Mouse (Mus musculus): ENCODE data around the gene Hhipl1.

Gene Hhipl1

GRCm38 (mm10) chr12:108312432-108312851, 6.4 kb downstream of the Hhipl1 start:
- in situ Hi-C loops (cut with MseI, MboI), result no loop called here

DNA sequence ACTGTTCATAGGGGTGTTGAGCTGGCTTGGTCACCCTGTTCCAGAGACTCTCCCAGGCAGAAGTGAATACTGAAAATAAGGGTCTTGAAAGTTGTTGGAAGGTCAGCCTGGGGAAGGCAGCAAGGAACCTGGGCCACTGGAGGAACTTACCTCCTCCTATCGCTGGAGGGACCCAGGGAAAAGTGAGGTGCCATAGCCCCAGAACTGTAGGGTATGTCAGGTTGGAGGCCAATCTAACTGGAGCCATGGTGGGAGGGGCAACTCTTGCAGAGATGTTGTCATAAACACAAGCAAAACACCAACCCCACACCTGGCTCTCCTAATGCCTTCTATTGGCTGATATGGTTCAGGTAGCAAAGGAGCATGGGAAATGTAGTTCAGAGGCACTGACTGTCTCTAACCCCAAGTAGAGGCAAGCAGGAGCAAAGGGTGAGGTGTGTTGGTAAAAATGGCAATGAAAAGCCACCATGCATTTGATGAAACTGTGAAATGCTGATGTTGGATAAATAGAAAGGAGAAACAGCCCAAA, 7.2 kb downstream of the Hhipl1 start:
- in situ Hi-C loops (cut with MseI, MboI), result no loop called here

- in situ Hi-C loops (cut with MseI, MboI), result no loop called here
Measured at GRCm38 (mm10) chr12:108315818-108316217, 9.7 kb downstream of the Hhipl1 start.

DNA sequence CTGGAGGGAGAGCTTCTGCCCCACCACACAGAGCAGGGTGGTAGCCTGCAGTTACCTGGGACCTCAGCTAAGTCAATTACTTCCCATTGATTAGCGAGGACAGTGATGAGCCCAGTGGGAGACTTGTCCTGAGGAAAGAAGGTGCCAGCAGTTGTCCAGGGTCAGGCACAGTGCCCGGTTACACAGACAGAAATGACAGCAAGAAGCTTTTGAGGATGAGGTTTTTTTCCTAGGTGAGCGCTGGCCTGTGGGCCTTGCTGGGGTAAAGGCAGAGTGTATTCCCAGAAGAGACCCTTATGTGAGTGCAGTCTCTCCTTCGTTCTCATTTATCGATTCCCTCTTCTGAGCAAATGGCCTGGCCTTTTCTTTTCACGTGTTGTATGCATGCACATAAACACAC, 10.6 kb downstream of the Hhipl1 start:
- in situ Hi-C loops (cut with MseI, MboI), result no loop called here

- in situ Hi-C loops (cut with MseI, MboI), result no loop called here
Measured at GRCm38 (mm10) chr12:108317201-108317738, 11.2 kb downstream of the Hhipl1 start.

DNA sequence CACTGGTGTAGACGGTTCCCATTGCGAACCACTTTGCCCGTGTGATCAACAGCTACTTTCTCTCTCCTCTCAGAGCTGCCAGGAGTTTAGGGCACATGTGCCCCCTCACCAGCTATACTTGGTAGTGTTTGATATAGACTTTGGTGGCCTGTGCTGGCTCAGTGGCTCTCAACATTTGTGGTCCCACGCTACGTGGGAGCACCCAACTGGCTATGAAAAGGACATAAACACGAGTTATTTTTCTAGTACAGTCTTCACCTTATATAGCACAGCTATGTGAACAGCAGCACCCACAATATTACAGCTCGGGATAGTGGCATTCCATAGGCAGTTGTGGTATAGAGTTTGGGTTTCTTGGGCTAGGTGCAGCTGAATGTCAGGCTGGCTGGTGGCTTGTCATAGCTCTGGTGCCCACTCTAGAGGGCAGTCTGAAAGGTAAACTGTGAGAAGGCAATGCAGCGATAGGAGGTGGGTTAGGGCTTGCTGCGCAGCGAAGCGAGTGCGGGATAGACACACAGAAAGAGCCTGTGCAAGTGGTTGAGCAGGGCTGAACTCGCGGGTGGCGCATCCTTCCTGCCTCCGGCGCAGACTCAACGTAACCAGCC, 11.9 kb downstream of the Hhipl1 start:
- in situ Hi-C loops (cut with MseI, MboI), result no loop called here

DNA sequence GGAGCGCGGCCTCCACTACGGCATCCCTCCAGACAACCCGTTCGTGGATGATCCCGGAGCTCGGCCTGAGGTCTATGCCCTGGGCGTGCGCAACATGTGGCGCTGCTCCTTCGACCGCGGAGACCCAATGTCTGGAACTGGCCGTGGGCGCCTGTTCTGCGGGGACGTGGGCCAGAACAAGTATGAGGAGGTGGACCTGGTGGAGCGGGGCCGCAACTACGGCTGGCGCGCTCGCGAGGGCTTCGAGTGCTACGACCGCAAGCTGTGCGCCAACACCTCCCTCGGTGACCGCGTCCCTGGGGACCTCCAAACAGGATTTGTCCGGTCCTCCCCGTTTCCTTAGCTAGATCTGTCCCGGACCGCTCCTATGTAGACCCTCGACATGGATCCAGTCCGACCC, 12.4 kb downstream of the Hhipl1 start:
- in situ Hi-C loops (cut with MseI, MboI), result no loop called here

DNA sequence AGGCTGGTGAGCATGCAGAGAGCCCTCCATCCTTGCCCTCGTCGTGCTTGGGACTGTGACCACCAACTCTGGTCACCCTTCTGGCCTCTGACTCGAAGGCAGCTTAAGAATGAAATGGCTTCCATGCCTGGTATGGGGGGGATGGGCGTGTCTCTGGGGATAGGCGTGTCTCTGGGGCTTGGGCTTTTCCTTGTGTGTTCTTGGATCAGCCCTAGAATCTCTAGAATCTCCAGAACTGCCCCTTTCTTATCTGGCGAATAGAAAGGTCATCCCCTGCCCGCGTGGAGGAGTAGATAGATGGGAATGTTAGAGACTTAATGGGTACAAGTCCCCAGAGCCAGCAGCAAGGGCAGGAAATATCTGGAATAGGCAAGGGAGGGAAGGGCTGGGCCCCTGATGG, 14.0 kb downstream of the Hhipl1 start:
- in situ Hi-C loops (cut with MseI, MboI), result no loop called here

DNA sequence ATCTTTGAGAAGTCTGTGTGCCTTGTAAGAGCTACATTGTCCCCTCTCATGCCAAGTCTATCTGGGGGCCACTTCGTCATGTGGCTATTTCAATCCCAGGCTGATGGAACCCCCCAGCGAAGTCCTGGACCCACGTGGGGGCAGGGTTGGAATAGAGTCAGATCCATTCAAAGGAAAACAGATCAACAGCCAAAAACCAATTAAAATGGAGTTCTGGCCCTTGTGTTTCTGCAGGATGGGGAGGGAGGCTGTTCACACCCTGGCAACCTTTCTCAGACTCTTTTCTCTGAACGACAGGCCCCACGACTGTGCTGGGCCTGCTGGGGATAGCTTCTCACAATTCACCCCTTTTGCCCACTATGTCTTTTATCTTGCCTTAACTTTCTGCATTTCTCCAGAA, 20.3 kb downstream of the Hhipl1 start:
- in situ Hi-C loops (cut with MseI, MboI), result no loop called here

- in situ Hi-C loops (cut with MseI, MboI), result no loop called here
Measured at GRCm38 (mm10) chr12:108327889-108328491, 21.9 kb downstream of the Hhipl1 start.

- in situ Hi-C loops (cut with MseI, MboI), result loop anchor here in 1 of 2 experiments (10.0 kb wide), 1 partner anchor 162 kb away; no protein-coding TSS in a partner anchor
Measured at GRCm38 (mm10) chr12:108333056-108333455, 27.0 kb downstream of the Hhipl1 start.

DNA sequence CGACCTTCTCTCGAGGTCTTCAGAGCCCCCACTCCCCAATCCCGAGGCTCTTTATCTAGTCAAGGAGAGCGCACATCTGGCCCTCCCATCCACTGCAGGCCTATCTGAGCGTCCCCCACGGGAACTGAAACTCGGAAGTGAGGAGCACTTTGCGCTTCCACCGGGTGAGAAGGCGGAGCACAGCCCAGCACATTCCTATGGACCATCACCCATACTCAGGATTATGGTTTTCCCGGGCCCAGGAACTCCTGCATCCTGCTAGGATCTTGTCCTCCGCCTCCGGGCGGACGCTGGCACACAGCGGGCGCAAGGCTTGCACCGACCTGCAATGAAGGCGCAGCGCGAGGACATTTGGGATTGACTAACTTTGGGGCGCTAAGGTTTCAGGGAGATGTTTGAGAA, 27.4 kb downstream of the Hhipl1 start:
- in situ Hi-C loops (cut with MseI, MboI), result loop anchor here in 1 of 2 experiments (10.0 kb wide), 1 partner anchor 161 kb away; no protein-coding TSS in a partner anchor

DNA sequence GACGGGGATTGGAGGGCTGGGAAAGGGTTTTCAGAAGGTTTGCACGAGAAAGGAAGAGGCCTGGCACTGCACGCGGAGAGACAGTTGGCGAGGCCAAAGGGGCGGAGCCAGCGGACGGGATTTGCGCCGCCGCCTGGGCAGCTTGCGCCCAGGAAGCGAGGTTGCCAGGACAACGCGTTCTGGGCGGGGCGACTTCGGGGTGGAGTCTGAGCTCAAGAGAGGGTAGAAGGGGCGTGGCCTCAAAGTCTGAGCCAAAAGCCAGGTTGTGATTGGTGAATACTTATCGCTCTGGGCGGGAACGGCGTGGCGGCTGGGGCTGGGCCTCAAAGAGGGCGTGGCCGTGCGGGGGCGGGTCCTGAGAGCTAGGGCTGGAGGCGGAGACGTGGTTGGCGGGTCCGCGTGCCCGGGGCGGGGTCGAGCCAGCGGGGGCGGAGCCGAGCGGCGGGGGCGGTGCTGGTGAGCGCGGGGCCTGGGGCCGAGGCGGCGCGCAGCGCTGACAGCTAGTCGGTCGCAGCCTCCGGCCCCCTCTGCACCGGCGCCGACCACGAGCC, 27.9 kb downstream of the Hhipl1 start, which contains the start of gene Cyp46a1:
TSS of gene Cyp46a1 (plus strand) at position 487 of the 551 bp plus-strand sequence.
- in situ Hi-C loops (cut with MseI, MboI), result loop anchor here in 1 of 2 experiments (10.0 kb wide), 1 partner anchor 161 kb away; no protein-coding TSS in a partner anchor

DNA sequence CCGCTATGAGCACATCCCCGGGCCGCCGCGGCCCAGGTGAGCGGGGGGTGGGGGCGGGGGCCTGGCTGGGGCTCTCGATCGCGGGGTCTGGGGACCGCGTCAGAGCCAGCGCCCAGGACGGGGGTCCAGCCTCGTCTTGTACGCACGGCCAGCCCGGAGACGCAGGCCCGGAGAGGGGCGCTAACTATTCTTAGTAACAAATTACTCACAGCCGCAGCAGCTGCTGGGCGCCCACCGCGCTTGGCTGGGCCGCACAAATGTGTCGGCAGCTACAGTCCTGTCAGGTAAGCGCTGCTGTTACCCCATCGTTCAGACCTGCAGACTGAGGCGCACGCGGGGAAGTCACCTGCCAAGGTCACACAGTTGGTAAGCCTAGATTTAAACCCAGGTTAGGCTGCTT, 28.5 kb downstream of the Hhipl1 start:
- in situ Hi-C loops (cut with MseI, MboI), result loop anchor here in 1 of 2 experiments (10.0 kb wide), 1 partner anchor 160 kb away; no protein-coding TSS in a partner anchor

- in situ Hi-C loops (cut with MseI, MboI), result loop anchor here in 1 of 2 experiments (10.0 kb wide), 1 partner anchor 156 kb away; no protein-coding TSS in a partner anchor
Measured at GRCm38 (mm10) chr12:108338572-108339190, 32.6 kb downstream of the Hhipl1 start.

GRCm38 (mm10) chr12:108348151-108348550, 42.1 kb downstream of the Hhipl1 start:
- in situ Hi-C loops (cut with MseI, MboI), result no loop called here

DNA sequence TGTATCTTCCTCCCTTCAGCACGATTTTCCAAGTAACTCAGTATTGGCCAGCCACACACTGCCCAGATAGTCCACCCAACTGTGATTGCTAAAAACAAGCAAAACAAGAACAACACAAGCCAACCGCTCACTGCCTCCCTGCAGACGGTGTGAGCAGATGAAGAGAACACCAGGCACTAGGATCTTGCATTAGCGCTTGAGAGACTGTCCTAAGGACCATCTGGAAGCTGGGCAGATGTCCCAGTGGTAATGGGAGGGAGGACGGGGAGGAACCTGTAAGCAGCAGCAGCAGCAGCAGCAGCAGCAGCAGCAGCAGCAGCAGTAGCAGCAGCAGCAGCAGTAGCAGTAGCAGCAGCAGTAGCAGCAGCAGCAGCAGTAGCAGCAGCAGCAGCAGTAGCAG, 43.0 kb downstream of the Hhipl1 start:
- in situ Hi-C loops (cut with MseI, MboI), result no loop called here

DNA sequence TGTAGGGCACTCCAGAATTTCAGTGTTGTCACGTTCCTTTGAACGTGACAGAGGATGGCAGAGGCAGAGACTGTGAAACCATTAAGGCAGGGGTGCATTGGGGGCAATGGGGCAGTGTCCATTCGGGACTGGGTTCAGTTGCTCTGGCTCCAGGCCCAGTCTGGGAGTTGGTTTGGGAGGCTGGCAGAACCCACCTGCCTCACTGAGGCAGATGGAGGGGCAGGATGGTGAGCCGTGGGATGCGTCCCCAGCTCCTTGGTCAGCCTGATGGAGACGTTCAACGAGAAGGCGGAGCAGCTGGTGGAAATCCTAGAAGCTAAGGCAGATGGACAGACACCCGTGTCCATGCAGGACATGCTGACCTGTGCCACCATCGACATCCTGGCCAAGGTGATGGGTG, 44.9 kb downstream of the Hhipl1 start:
- in situ Hi-C loops (cut with MseI, MboI), result loop anchor here in 1 of 2 experiments (25.0 kb wide), 1 partner anchor 136 kb away; no protein-coding TSS in a partner anchor

- in situ Hi-C loops (cut with MseI, MboI), result loop anchor here in 1 of 2 experiments (25.0 kb wide), 1 partner anchor 135 kb away; no protein-coding TSS in a partner anchor
Measured at GRCm38 (mm10) chr12:108352371-108353136, 46.5 kb downstream of the Hhipl1 start.

DNA sequence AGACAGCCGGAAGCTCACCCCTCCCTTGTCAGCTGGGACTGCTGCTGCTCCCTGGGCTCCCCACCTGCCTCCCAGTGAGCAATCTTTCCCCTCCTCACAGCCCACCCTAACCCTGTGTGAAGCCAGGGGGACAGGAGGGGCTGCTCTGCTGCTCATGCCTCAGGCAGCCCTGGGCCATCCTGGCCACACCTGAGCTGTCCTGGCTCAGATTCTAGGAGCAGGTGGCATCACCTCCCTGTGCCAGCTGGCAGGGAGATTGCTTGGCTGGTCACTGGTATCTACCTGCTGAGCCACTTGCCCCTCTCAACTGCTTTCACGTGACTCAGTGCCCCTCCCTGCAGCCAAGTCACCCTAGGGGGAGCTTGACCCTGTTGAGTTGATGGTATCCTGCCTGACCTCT, 48.2 kb downstream of the Hhipl1 start:
- in situ Hi-C loops (cut with MseI, MboI), result loop anchor here in 1 of 2 experiments (25.0 kb wide), 1 partner anchor 133 kb away; no protein-coding TSS in a partner anchor

GRCm38 (mm10) chr12:108355271-108355670, 49.2 kb downstream of the Hhipl1 start:
- in situ Hi-C loops (cut with MseI, MboI), result loop anchor here in 1 of 2 experiments (25.0 kb wide), 1 partner anchor 132 kb away; no protein-coding TSS in a partner anchor
